Mouse (Mus musculus) neutrophil, adult 59 days (primary cell): ENCODE data around the gene Atg4b. TPM values are rescaled to one million over a fixed set of nuclear protein-coding genes. Genes with fewer than 3 reads are reported as not detected.

Source experiments
- total RNA-seq, 2 experiments: library from RNA; stranded (reverse); gene quantifications; 1 replicate in 1 of 2; 2 replicates in 1 of 2; pipeline ENCODE4 v1.2.4; 2023

Gene Atg4b
- total RNA-seq = 10 to 100 TPM; 66.2 to 72.5 TPM

GRCm38 (mm10) chr1:93751290-93751689 is at the start of gene Atg4b:
Gene Atg4b (plus strand): TSS chr1:93751500.

GRCm38 (mm10) chr1:93754573-93755290 is 3.4 kb downstream of the Atg4b start, which contains the start of gene Thap4:
Gene Thap4 (minus strand): TSS chr1:93754864.

DNA sequence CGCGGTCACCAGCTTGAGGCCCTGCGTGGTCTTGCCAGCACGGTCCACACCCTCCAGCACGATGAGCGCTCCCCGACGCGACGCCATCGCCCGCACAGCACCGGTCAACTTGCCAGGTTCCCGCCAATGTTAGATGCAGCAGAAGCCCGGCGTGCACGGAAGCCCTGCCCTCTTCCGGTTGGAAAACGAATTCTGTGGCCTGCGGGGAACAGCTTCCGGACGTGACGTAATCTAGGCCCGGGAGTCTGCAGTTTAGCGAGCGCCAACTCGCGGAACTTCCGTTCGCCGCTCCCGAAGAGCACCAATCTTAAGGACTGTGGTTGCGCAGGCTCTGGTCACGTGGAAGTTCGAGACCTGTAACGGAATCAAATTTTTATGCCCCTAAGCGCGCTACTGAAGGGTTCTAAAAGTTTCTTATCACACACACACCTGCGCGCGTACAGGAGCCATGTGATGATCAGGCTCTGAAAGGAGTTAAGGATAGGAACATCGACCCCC is 50.5 kb downstream of the Atg4b start, which contains the start of gene Dtymk:
Gene Dtymk (minus strand): TSS at position 194 of the 498 bp plus-strand sequence.

DNA sequence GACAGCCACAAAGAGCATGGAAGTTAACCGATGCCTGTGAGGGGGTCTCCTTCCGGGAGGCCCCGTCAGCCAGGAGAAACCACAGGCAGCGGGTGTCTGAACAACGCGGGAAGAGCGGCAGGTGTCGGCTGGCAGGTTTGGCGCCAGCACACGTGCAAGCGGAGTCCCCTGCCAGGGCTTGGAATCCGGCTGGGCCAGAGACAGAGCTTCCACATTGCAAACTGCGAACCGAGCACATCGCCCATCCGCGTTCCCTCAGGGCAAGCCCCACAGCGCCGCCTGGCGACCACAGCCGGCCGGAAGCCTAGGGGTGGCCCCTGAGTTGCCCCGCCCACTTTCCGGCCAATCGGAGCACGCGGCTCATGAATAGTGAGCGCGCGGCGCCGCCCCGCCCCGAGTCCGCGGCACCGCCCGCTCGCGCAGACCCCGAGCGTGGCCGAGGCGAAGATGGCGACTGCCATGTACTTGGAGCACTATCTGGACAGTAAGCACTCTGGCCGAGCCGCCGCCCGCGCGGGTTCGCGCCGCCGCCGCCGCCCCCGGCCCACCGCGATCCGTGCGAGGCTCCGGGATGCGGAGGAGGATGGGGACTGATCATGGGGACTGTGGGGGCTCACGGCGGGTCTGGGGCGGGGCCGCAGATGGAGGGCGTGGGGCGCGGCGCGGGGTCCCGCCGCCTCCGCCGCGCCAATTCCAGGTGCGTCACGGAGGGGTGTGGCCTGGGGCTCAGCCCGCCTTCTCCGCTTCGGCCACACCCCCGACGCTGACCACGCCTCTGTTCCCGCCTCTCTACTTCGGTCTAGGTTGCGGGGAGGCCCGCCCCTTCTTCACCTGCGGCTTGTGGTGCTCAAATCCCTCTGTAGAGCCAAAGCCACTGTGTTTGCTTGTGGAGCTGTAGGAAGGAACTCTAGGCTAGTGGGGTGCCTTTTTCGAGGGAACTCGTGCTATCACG is 52.5 kb downstream of the Atg4b start, which contains the start of gene Ing5:
Gene Ing5 (plus strand): TSS at position 410 of the 952 bp plus-strand sequence.

GRCm38 (mm10) chr1:93824609-93825008 is 73.3 kb downstream of the Atg4b start, which contains the start of gene D2hgdh:
Gene D2hgdh (plus strand): TSS chr1:93824909.

Other genes with a start within 250 kb of the Atg4b start
- 1 to 10 TPM; 1.7 to 3.1 TPM for gene Farp2, start 239.4 kb upstream of the Atg4b start, total RNA-seq
- gene Stk25, start 92.8 kb upstream of the Atg4b start, total RNA-seq = 10 to 100 TPM; 39.4 to 51.7 TPM
- gene Bok, start 65.8 kb upstream of the Atg4b start, total RNA-seq = not detected
- 10 to 100 TPM; 25.7 to 33.6 TPM for gene Thap4, start 3.4 kb downstream of the Atg4b start, total RNA-seq
- 10 to 100 TPM; 40.2 to 49.4 TPM for gene Dtymk, start 50.4 kb downstream of the Atg4b start, total RNA-seq
- 10 to 100 TPM; 30.5 to 30.8 TPM for gene Ing5, start 52.5 kb downstream of the Atg4b start, total RNA-seq
- 10 to 100 TPM; 18.8 to 19.8 TPM for gene D2hgdh, start 73.4 kb downstream of the Atg4b start, total RNA-seq
- not detected for gene Gal3st2, start 109.8 kb downstream of the Atg4b start, total RNA-seq
- gene Gal3st2b, start 166.8 kb downstream of the Atg4b start, total RNA-seq = under 1 TPM in 1 of 2 experiments, not detected in 1; 0.64 TPM
- under 1 TPM in 1 of 2 experiments, not detected in 1; 0.09 TPM for gene Gal3st2c, start 239.0 kb downstream of the Atg4b start, total RNA-seq